Mouse (Mus musculus): ENCODE measurements at regions not wholly inside any gene's neighbourhood (a gene's known extent, or its start where the extent isn't known, plus 50 kb on each side); places are given as distances from the start of the nearest gene placed in this dataset.
A peak's percentile ranks its signal among the peaks of the same experiment; 100 is the strongest.
"Not testable (repeated sequence)": the region's sequence is repeated elsewhere in the genome, so short reads cannot be mapped to it uniquely, and the experiment has no call there.

DNA sequence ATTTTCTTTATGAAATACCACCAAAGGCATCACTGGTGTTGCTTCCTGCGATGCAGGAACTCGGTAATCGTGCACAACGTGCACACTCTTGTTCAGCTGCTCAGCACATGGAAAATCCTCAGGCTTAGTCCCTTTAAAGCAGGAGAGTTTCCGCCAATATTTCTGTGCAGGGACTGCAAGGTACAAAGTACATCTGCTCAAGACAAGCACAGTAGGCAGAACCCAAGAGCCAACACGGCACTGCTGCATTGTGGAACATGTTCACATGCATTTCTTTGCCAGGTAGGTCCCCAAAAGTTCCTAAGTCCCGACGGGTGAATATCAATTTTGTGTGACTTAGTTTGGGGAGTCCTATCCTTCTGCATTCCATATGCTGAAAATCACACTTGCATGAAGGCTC lies 808.0 kb upstream of the Pou3f3 start:
- DNase-seq (ENCODE audit: low spot score in 2 of 2) = no peak

DNA sequence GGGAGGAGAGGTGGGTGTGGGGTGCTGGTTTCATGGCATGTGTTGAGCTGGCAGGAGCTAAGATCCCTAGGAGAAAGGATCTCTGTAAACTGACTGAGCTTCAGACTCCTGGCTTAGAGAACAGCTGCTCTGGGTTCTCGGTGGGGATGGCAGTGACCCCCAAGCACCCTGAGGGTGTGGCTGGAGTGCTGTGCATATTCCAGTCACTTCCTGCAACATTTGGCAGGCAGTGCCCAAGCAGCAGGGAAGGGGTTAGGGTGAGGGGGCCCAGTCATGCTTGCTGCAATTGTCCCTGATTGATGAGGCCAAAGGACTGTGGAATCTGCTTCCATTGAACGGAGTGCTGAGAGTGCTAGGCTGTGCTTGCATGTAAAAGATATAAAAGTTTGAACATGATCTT lies 807.4 kb upstream of the Pou3f3 start:
- no peak for DNase-seq (ENCODE audit: low spot score in 2 of 2)

DNA sequence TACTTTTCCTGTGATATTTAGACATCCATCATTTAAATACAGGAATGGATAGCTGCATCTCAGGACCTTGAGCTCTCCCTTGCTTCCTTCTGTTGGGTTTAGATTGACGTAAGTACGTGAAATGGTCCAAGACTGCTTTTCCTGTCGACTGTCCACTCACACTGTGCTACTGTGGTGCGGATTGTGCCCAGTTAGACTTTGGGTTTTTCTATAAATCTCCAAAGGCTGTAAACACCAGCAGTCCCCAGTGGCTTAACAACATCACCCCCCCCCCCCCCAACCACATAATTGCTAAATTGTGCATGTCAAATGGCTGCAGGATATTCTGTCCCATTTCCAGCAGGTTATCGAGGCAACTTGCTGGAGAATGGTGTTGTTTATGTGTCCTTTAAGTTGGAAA lies 806.6 kb upstream of the Pou3f3 start:
- DNase-seq (ENCODE audit: low spot score in 2 of 2) = no peak

DNA sequence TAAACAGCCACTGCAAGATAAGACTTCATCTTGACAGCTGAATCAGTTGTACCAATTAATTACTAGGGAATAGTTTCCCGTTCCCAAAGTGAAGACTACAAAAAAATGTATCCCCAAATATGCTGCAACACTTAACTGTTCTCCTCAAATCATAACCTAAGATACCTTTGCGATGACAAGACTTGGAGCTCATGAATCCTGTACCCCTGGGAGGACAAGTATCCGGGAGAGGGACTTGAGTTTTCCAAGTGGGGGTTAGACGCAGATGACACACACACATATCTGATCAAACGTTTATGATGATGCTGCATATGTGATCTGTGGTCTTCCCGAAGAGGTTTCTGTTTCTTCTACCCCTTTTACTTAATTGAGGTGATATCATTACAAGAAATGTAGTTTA lies 805.6 kb upstream of the Pou3f3 start:
- no peak for DNase-seq (ENCODE audit: low spot score in 2 of 2)

DNA sequence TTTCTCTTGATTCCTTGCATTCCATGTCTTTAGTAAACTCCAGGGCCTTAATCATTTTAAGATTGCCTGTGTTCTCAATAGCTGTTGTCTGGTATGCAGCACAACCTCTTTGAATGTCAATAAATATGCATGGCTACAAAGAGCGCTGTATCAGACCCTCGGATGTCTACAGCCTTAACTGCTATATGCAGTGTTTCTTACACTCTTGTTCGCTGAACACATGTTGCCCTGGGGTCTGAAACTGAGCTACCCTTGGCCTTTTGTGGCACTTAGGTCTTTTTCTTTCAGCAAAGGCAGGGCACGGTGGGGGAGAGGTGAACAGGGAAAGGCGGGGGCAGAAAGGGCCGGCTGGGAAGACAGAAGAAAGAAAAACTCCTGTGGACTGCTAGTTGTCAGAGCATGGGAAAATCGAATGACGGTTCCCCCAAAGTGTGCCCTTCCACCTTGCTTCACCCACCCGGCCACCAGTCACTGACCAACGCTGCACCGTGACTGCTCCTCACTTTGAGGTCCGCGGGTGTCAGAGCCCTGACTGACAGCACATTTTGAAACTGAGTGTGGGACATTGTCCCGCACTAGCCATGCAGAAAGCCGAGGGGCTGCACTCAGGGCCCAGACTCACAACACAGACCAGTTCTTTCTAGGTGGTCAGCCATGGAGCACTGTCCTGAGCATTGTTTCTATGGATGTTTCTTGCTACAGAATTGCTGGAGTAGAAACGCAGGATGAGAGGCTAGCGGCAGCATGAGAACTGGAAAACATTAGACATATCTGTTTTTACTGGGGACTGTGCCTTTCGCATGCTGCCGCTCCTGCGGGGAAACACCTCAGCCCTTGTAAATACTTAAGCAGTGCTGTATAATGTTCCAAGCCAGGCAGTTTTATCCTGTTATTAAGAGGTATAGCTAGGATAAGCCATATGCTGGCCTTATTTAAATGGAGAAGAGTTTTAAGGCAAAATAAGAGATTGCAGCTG lies 804.6 kb upstream of the Pou3f3 start:
- DNase-seq (ENCODE audit: low spot score in 2 of 2) = no peak

DNA sequence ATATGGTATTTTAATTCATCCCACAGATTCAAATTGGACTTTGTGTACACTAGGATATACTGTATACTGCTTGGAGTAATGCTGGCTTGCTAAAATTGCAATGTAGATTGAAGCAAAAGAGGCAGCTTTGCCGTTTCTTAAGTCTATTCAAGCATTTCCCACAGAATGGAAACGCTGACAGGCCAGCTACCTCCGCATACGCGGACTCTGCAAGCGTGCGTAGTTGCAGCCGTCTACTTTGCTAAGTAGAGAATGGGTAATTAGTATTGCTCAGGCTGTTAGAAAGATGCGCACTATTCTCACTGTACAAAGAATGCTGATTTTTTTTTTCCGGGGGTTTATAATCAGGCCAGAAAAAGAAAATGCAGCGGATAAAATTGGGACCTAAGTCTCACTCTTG lies 803.8 kb upstream of the Pou3f3 start:
- DNase-seq (ENCODE audit: low spot score in 2 of 2) = peak in 1 of 2 experiments; percentile 30

DNA sequence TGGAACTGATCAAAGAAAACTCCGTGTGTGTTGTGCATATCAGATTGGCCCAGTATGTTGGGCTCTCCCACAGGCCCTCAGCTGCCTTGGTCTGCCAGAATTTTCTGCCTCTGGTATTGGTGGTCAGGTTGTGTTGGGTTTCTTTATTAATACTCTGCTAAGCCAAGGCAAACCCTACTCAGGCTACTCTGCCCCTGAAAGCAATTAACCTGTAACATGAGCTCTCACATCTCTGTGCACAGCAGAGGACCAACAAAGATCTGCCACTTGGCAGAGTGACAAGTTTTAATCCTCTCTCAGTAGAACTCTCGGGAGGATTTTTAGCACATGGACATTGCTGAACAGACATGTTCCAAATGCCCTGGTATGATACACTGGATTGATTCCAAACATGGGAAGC lies 803.2 kb upstream of the Pou3f3 start:
- no peak for DNase-seq (ENCODE audit: low spot score in 2 of 2)

DNA sequence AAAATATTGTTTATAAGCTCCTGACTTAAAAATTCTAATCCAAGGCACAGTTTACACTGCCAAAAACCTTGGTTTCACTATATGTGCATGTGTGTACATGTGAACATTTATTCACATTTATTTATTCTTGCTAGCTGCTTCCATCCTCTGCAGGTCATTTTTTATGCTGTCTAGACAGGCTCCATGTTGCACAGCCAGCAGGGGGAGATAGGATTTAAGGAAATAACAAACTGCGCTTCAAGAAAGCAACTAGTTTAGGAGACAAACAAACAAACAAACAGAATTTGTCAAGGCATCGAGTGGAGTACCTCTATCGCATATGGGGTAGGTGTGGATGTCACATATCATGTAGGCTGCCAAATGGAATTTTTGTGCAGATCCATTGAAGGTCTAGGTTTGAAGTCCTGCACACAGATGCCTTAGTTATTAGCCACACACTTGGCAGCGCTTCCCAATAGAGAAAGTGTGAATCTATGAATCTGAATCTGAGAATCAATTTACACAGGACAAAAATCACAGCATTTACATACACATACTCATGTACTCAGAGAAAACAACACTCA lies 797.7 kb upstream of the Pou3f3 start:
- DNase-seq (ENCODE audit: low spot score in 2 of 2) = no peak

DNA sequence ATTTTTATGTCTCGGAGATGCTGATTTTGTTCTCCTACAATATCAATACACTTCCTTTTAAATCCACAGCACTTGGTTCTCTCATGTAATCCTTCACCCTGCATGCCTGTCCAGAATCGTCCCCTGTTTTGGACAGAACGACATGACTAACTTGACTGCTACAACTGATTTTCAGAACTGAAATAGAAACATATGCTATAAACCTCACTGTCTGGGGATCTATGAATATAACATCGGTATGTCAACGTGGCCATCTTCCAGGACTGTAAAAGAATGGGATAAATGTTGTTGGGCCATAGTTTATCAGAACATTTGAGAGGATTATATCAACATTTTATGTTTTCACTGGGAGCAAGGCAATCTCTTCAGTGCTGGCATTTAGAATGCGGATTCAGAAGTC lies 795.2 kb upstream of the Pou3f3 start:
- no peak for DNase-seq (ENCODE audit: low spot score in 2 of 2)

DNA sequence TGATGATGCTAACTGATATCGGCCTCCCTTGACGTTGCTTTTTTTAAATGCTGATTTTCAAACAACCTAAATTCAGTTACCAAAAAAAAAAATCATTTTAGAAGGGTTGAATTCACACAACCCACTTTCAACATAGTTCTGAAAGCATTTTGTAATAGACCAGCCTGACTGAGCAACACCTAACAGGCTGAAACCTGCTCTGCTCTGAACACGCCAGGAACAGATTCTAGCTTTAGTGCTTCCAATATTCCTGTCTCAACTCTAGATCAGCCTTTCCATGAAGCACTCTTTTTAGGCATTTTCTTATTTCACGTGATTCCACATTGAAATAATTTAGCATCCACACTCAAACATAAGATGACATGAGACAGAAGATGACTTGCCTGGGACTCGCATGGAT lies 789.6 kb upstream of the Pou3f3 start:
- no peak for DNase-seq (ENCODE audit: low spot score in 2 of 2)

DNA sequence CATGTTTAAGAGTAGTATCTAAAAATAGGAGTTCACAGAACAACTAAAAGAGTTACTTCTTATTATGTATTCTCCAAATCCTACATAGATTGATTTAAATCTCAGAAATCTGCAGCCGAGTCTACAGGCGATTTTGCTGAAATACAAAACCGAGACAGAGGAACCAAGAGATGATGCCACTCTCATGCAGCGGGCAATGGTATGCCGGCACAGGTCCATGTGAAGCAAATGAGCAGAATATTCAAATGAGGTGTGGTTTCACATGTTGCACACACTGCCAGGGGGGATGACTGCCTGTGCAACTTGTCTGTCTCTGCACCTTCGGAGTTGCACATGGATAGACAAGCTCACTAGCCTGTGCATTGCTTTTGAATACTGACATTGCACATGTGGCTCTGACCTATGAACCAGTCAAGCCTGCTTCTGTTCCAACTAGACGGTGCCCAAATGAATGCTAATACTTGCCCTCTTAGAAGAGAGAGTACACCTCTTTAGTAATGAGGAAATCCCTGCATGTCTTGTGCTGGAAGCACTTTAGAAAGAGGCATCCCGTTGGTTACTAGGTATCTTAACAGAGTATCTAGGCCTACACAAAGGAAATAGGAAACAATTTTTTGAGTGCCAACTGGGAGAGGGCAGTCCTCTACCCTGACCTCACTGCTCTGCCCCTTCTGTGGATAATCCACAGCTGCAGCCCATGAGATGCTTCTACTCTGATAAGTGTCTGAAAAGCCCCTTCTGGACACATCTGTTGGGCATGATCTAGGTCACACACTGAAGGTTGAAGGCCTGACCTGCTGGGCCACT lies 787.4 kb upstream of the Pou3f3 start:
- DNase-seq (ENCODE audit: low spot score in 2 of 2) = no peak

DNA sequence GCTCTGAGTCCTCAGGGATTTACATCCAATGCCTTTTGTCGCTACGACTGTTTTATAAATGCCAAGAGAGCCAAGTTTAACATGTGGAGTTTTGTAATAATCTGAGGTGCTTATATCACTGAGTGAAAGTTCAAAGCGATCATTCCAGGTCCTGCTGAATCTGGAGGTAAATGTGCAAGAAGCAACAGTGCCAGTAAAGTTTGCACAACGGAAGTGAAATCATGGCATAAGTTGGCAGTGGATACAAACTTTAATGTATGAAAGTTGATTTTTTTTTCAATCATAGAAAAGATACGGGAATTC lies 786.8 kb upstream of the Pou3f3 start:
- no peak for DNase-seq (ENCODE audit: low spot score in 2 of 2)

DNA sequence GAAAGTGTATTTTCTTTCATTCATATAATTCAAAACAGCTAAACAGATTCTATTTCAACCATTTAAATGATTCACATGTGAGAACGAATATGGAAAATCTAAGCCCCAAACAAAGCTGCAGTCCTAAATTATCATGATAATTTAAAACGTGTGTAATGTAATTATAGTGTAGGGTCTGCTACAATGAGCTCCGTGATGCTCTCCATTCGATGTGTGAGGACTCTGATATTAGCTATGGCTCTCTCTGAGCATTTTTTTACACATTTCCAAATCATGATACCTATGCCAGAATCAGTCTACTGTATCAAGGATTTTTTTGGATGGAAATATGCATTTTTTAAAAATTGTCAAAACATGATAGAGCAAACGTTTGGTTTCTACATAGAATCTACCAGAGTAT lies 785.8 kb upstream of the Pou3f3 start:
- DNase-seq (ENCODE audit: low spot score in 2 of 2) = no peak

DNA sequence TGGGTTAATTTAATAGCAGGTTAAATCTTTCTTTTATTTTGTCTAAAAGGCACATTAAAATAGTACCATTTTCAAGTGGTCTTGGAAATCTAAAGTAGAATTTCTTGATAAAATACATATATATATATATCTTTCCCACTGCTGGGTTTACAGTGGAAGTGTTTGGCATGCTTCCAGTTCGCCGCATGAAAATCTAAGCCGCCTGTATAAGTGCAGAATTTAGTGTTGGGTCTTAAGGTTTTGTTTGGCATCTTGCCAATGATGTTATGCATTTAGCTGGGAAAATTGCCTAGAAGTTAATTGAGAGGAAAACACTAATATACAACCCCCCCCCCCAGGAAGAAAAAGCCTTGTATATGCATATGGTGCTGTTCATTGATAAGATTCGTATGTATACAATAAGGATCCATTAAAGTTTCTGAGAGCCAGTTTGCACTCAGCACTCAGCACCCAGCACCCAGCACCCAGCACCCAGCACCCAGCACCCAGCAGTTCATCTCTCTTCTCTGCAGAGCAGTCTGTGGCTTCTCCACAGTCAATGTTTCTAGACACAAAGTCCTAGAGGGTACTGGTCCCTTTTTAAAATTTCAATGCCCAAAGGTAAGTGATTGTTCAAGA lies 778.7 kb upstream of the Pou3f3 start:
- DNase-seq (ENCODE audit: low spot score in 2 of 2) = no peak

DNA sequence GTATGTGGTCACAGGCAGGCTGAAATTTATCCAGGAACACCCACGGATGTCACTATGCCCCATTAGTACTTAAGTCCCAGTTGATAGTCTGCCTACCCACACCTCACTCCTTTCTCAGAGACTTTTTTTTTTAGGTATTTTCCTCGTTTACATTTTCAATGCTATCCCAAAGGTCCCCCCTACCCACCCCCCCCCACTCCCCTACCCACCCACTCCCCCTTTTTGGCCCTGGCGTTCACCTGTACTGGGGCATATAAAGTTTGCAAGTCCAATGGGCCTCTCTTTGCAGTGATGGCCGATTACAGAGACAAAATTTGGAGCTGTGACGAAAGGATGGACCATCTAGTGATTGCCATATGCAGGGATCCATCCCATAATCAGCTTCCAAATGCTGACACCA lies 777.8 kb upstream of the Pou3f3 start:
- not testable (repeated sequence) for DNase-seq (ENCODE audit: low spot score in 2 of 2)

DNA sequence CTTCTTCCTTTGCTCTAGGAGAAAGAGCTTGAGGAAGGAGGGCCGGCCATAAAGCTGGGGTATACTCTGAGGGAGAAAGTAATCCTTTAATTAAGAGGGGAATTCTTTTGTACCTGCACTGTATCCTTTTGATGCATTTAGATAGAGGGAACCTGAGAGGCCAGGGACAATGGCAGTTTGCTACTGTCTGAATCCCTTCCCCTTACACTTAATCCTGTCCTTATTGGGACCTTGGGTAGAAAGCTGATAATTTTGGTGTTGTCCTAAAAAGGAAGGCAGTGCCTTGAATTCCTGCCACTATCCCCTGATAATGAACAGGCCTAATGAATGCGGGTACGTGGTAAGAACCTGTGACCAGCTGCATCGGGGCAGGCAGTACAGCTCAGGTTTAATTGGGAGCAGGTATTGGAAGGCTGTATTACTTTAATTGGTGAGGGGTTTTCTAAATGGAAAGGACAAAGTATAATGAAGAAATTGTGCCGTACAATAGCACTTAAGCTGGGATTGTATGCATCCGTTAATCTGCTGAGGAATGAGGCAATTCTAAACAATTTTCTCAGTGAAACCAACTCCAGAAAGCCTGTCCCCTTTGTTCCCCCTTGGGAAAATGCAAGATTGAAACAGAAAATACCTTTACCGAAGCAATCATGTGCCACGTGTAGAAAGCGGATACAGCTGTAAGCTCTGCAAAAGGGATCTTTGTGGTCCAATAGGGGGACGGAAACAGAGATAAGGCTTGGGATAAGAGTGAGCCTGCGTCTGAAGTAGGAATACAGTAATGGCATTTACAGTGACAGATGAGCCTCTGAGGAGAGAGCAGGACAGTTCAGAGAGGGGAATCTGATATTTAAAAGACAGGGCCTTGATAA lies 776.9 kb upstream of the Pou3f3 start:
- no peak for DNase-seq (ENCODE audit: low spot score in 2 of 2)

DNA sequence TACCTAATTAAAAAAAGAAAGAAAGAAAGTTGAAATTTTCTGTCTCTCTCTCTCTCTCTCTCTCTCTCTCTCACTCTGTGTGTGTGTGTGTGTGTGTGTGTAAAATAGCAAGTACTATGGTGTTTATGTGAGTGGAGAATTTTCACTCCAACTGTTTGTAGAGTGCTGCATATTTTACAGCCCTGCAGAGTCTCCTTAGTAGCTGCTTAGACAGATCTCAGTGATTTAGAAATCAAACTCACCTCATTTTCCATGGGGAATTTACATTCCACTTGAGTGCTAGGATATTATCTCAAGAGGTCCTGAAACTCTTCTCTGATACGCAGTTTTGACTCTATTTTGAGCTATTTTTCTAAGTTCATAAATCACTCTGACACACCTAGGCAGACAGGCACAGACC lies 761.8 kb upstream of the Pou3f3 start:
- DNase-seq (ENCODE audit: low spot score in 2 of 2) = no peak

DNA sequence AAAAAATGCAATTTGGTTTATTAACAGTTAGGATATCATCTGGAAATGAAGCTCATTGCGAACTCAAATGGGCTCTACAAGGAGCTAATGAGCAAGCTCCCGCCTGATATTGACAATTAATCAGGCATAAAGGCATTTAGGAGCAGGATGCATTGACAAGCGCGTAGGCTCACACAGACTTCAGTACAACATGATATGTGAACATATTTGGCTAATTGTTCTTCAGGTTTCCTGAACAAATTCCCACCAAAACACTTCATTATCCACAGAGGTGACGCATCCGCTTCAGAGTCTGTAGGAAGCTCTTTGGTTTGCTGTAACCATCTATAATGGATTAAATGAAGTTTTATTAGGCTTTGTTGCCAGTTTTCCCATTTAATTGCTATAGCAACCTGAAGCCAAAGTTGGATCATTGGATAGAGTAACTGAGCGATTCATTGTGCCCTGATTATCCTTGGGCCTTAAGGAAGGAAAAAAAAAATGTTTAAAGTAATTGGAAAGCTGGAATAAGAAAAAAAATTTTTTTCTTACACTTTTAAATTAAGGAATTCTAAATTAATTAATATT lies 759.6 kb upstream of the Pou3f3 start:
- no peak for DNase-seq (ENCODE audit: low spot score in 2 of 2)

DNA sequence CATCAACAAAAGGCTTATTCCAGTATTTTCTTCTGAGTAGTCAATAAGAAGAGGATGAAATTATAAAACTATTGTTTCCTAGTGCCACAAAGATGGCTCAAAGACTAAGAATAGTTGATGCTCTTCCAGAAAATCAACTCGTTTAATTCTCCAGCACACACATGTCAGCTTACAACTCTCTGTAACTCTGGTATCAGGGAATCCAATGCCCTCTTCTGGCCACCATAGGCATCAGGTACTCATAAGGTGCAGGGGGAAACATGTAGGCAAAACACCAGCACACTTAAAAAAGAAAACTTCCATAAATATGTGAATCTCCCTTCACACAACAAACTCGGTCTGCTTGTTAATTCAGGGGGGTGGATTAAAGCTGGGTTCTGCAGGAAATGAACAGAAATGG lies 734.6 kb upstream of the Pou3f3 start:
- DNase-seq (ENCODE audit: low spot score in 2 of 2) = no peak

DNA sequence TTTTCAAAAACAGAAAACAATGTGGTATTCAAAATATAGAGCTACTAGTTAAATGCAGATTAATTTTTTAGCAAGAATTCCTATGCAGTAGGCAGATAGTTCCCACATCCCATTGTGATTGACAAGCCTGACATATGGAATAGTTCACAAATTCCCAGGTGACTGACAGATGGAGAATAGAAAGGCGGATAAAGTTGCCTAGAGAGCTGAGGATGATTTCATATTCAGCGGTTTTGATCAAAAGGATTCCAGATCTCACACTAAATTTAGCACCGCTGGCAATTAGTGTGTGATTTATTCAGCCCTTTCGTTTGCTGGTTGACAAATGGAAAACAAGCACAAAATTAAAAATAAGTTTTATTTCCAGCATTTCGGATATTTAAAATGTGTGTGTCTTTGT lies 714.0 kb upstream of the Pou3f3 start:
- DNase-seq (ENCODE audit: low spot score in 2 of 2) = no peak

DNA sequence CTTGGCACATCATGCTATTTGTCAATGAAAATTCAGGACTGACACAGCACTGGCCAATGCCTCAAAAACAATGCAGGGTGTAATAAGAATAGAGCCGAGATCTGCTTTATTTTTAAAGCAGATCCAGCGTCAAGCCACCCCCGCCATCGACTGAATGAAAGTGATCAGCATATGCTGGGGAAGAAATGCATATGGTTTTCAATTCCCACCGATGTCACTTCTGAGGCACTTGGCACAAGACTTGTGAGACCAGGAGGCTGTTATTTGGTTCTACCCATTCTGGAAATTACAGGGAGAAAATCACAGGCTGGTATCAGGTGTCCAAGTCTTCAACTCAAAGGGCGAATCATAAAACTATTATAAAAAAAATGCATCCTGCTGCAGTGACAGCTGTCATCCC lies 689.3 kb upstream of the Pou3f3 start:
- peak in 1 of 2 experiments; percentile 33 for DNase-seq (ENCODE audit: low spot score in 2 of 2)

Measured in left cerebral cortex, adult 8-10 months (tissue).